Comparison of ENCODE assay signal across 25 mouse cellular contexts in the genomic region with DNA sequence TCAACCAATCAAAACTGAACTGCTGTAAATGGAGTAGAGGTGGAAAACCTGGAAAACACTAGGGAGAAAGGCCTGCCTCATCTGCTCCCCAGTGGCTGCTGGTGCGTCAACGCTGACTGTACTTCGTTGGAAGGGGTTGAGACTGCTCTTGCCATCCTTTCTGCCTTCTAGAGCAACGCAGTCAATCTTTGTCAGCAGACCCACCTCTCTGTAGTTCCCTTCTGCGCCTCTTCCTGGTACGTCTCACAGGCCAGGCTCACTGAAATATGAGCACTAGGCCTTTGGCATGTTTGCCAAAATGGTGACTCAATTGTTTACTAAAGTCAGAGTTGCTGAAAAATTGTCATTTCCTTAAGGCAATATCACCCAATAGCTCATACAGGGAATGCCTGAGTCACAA.
"Had no signal": no experiment of that assay in that cellular context is flagged by ENCODE, and none has a peak within 500 bp of the region (broad histone marks: within the 10 kb centered on the region; RNA-seq: fewer than 3 reads in every experiment).

No protein-coding gene starts in this region.

- ATAC-seq: hindbrain, postnatal 0 days; intestine, embryonic 16.5 days had no signal

- H3K27ac ChIP-seq: gastrocnemius, adult 2 months; heart, embryonic 10.5 days; hindbrain, embryonic 10.5 days; hindbrain, embryonic 13.5 days; hindbrain, embryonic 15.5 days; hindbrain, postnatal 0 days; kidney, embryonic 15.5 days; kidney, postnatal 0 days; layer of hippocampus, adult 2 months; left cerebral cortex, adult 2 months; limb, embryonic 10.5 days; limb, embryonic 12.5 days had no signal

- H3K4me2 ChIP-seq: heart, embryonic 12.5 days; hindbrain, embryonic 13.5 days; hindbrain, embryonic 15.5 days; kidney, embryonic 15.5 days; limb, embryonic 12.5 days had no signal

- H3K9me3 ChIP-seq: heart, embryonic 10.5 days; heart, embryonic 12.5 days; hindbrain, embryonic 10.5 days; hindbrain, embryonic 13.5 days; hindbrain, embryonic 15.5 days; kidney, embryonic 15.5 days; limb, embryonic 10.5 days; limb, embryonic 12.5 days had no signal

- H3K27me3 ChIP-seq: limb, embryonic 12.5 days had no signal

- H3K9ac ChIP-seq: heart, embryonic 12.5 days; hindbrain, embryonic 13.5 days; hindbrain, embryonic 15.5 days; kidney, embryonic 15.5 days; limb, embryonic 12.5 days had no signal

- H3K36me3 ChIP-seq: heart, embryonic 10.5 days; heart, embryonic 12.5 days; hindbrain, embryonic 10.5 days; hindbrain, embryonic 13.5 days; hindbrain, embryonic 15.5 days; kidney, embryonic 15.5 days; limb, embryonic 10.5 days; limb, embryonic 12.5 days had no signal

- DNase-seq: gastrocnemius, adult 2 months; gastrocnemius, postnatal 10 days; gastrocnemius, postnatal 25 days; heart, adult 18-20 months; heart, postnatal 10 days; heart, postnatal 4 days; kidney, adult 11 months; kidney, adult 2 months; kidney, adult 9 months; kidney, postnatal 14 days; kidney, postnatal 36 days; liver had no signal

- H3K4me3 ChIP-seq: gastrocnemius, adult 2 months; heart, embryonic 10.5 days; heart, embryonic 12.5 days; hindbrain, embryonic 10.5 days; hindbrain, embryonic 13.5 days; hindbrain, embryonic 15.5 days; kidney, embryonic 15.5 days; layer of hippocampus, adult 2 months; left cerebral cortex, adult 2 months; limb, embryonic 10.5 days; limb, embryonic 12.5 days had no signal
